Mouse (Mus musculus): Measurements from ENCODE around the gene Cdc14a. TPM values are rescaled to one million over a fixed set of nuclear protein-coding genes. Genes with fewer than 3 reads are reported as not detected.

Cdc14a gene
- polyA plus RNA-seq, 1 experiment from 2014 or later, result 8.7 TPM

DNA sequence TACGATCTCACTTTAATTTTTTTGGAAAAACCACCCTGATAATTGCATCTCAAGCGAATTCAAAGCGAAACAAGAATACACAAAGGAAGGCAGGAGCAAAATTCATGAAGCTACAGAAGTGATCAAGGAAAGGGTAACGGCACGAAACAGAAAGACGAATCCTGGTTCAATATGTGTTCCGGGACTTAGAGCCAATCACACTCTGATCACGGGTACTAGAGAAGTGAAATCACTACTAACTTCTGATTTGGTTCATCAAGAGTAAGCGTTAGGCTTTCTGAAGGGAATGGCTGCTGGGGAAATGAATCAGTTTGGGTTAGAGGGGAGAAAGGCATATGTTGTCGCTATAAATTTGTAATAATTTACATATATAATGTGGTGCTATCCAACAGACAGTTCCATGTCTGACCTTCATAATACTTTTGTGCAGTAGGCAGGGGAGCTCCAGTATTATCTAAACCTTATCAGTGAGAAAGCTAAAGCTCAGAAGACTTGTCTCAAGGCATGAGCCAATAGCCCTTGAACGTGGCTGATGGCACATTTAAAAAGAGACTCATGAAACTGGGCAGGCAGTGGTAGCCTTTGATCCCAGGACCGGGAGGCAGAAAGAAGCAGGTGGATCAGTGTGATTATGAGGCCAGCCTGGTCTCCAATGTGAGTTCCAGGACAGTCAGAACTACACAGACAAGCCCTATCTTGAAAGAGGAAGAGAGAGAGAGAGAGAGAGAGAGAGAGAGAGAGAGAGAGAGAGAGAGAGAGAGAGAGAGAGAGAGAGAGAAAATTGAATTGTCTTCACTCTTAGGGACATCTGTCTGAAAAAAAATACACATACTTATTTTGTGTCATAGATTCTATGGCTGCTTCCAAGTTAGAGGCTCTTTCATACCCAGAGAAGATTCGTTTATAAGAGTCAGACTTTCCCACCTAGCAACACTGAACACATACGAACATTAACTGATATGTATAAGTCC is 34.0 kb downstream of the Cdc14a start:
- Histone ChIP-seq H3K4me1 (ENCODE audit: control insufficient read depth, insufficient read depth, low read length) (peaks cover 12% of the 10 kb centered on the region; the same call in 1 of the 2 replicates), H3K9ac (ENCODE audit: low read length) (no peak overlapping the region), H3K27me3 (ENCODE audit: control insufficient read depth, insufficient read depth, low read length) (no peaks in the 10 kb centered on the region), H3K27ac (ENCODE audit: low read length) (peak overlapping the region; percentile 33; the same call in 1 of the 2 replicates), H3K36me3 (ENCODE audit: control insufficient read depth, insufficient read depth, low read length) (no peaks in the 10 kb centered on the region), H3K4me2 (ENCODE audit: low read depth, low read length) (no peak overlapping the region), H3K4me3 (replicated peaks; ENCODE audit: low read length) (no peak overlapping the region), H3K9me3 (replicated peaks; ENCODE audit: control insufficient read depth, low read length) (no peaks in the 10 kb centered on the region)
- ATAC-seq (ENCODE audit: insufficient read depth, low FRiP score), result no peak
- WGBS, result 85% methylated on average over 14 of the region's 14 CpGs

DNA sequence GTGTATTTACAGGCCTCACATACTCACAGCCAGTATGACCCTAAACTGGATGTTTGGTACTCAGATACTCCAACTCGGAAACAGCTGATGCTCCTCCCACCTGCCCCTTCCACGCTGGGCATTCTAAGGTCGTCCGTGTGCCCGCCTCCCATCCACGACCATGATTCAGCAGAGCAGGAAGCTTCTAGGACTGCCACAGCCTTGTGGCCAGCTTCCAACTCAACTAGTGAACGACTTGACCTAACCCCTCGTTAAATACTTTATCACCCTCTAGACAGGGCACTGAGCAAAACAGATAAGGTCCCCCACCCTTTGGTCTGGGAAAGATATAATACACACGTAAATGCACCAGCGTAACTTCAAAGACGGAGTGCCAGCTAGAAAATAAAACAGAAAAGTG is 35.0 kb downstream of the Cdc14a start:
- Histone ChIP-seq H3K9me3 (replicated peaks; ENCODE audit: control insufficient read depth, low read length) (no peaks in the 10 kb centered on the region), H3K9ac (ENCODE audit: low read length) (no peak overlapping the region), H3K4me2 (ENCODE audit: low read depth, low read length) (no peak overlapping the region), H3K27ac (ENCODE audit: low read length) (peak overlapping the region; percentile 33; the same call in 1 of the 2 replicates), H3K4me3 (replicated peaks; ENCODE audit: low read length) (no peak overlapping the region), H3K36me3 (ENCODE audit: control insufficient read depth, insufficient read depth, low read length) (no peaks in the 10 kb centered on the region), H3K4me1 (ENCODE audit: control insufficient read depth, insufficient read depth, low read length) (peaks cover 9% of the 10 kb centered on the region; the same call in 1 of the 2 replicates), H3K27me3 (ENCODE audit: control insufficient read depth, insufficient read depth, low read length) (no peaks in the 10 kb centered on the region)
- 42% methylated on average over 11 of the region's 11 CpGs for WGBS
- ATAC-seq (ENCODE audit: insufficient read depth, low FRiP score), result peak; percentile 74; the same call in 1 of the 2 replicates

DNA sequence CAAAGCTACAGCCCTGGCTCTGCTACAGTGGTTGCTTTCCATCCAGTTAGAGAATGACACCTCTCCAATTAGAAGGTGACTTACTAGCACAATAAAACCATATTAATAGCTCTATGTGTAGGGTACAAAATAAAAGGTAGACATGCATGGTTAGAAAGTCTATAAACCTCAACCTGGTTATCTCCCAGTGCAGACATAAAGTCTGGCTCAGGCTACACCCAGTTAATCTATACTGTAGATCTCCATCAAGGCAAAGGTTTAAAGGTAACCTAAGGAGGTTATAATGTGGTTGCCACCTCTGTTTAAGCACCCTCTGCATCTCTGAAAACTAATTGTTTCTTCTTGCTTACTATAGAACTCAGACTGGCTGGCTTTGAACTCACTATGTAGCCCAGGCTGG is 36.9 kb downstream of the Cdc14a start:
- no peak for ATAC-seq (ENCODE audit: insufficient read depth, low FRiP score)
- no peaks in the 10 kb centered on the region for H3K9me3 ChIP-seq (replicated peaks; ENCODE audit: control insufficient read depth, low read length)
- no peak overlapping the region for H3K9ac ChIP-seq (ENCODE audit: low read length)
- H3K4me3 ChIP-seq (replicated peaks; ENCODE audit: low read length), result no peak overlapping the region
- H3K36me3 ChIP-seq (ENCODE audit: control insufficient read depth, insufficient read depth, low read length), result no peaks in the 10 kb centered on the region
- no peak overlapping the region for H3K27ac ChIP-seq (ENCODE audit: low read length)
- no peak overlapping the region for H3K4me2 ChIP-seq (ENCODE audit: low read depth, low read length)
- H3K27me3 ChIP-seq (ENCODE audit: control insufficient read depth, insufficient read depth, low read length), result no peaks in the 10 kb centered on the region
- peaks cover 9% of the 10 kb centered on the region; the same call in 1 of the 2 replicates for H3K4me1 ChIP-seq (ENCODE audit: control insufficient read depth, insufficient read depth, low read length)

DNA sequence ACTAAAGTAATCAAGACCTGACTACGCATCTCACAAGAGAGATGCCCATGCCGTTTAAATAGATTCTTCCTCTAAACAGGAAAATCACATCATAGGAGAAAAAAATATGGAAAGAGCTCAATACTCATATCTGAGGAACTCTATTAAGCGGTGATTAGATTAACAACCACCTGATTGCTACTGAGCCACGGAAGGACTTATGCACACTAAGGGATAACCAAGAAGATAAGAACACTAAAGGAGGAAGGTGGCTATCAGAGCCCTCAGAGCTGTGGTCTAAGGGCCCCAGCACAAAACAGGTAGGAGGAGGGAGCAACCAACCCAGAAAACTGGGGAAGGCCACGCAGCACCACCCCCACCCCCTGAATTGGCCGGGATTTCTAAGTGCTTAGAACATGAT is 37.5 kb downstream of the Cdc14a start:
- Histone ChIP-seq H3K9me3 (replicated peaks; ENCODE audit: control insufficient read depth, low read length) (no peaks in the 10 kb centered on the region), H3K9ac (ENCODE audit: low read length) (no peak overlapping the region), H3K36me3 (ENCODE audit: control insufficient read depth, insufficient read depth, low read length) (no peaks in the 10 kb centered on the region), H3K27ac (ENCODE audit: low read length) (no peak overlapping the region), H3K4me1 (ENCODE audit: control insufficient read depth, insufficient read depth, low read length) (peaks cover 9% of the 10 kb centered on the region; the same call in 1 of the 2 replicates), H3K4me2 (ENCODE audit: low read depth, low read length) (no peak overlapping the region), H3K4me3 (replicated peaks; ENCODE audit: low read length) (no peak overlapping the region), H3K27me3 (ENCODE audit: control insufficient read depth, insufficient read depth, low read length) (no peaks in the 10 kb centered on the region)
- WGBS, result 67% methylated on average over 6 of the region's 6 CpGs
- no peak for ATAC-seq (ENCODE audit: insufficient read depth, low FRiP score)

DNA sequence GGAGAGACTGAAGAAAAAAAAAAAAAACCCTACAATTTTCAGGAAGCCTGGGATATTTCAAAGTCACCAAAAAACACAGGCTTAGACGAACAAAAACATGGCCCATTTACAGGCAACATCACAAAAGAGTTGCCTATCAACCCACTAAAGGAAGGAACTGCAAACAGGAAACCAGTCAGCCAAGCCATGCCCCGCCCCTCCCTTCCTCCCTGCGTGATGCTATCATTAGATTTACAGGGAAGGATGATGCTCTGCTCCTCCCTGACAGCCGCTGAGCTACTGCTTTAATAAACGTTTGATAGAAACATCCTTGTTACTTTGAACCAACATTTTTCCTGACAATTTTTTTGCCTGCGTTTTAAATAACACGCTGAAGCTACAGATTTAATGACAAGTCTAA is 39.5 kb downstream of the Cdc14a start:
- ATAC-seq (ENCODE audit: insufficient read depth, low FRiP score), result no peak
- peaks cover 5% of the 10 kb centered on the region; the same call in 1 of the 2 replicates for H3K4me1 ChIP-seq (ENCODE audit: control insufficient read depth, insufficient read depth, low read length)
- 69% methylated on average over 7 of the region's 7 CpGs for WGBS
- H3K9me3 ChIP-seq (replicated peaks; ENCODE audit: control insufficient read depth, low read length), result no peaks in the 10 kb centered on the region
- no peak overlapping the region for H3K9ac ChIP-seq (ENCODE audit: low read length)
- no peaks in the 10 kb centered on the region for H3K27me3 ChIP-seq (ENCODE audit: control insufficient read depth, insufficient read depth, low read length)
- no peak overlapping the region for H3K4me3 ChIP-seq (replicated peaks; ENCODE audit: low read length)
- H3K36me3 ChIP-seq (ENCODE audit: control insufficient read depth, insufficient read depth, low read length), result no peaks in the 10 kb centered on the region
- peak overlapping the region; percentile 18; the same call in 1 of the 2 replicates for H3K27ac ChIP-seq (ENCODE audit: low read length)
- no peak overlapping the region for H3K4me2 ChIP-seq (ENCODE audit: low read depth, low read length)

DNA sequence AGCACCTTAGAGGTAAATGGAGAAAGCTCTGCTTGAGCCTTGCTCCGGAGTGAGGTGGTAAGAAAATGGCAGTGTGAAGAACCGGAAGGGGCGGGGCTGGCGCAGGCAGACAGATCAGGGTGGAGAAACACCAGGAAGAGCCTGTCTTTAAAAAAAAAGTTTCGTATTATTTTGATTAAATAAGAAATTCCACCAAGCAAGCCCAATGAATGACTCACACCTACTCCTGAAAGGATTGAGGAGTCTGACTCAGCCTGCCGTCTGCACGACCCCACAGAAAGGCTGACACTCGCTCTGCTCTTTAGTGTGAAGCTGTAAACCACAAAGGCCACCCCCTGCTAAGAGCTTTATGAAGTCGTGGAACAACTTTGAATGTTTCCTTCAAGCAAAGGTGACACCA is 43.5 kb downstream of the Cdc14a start:
- peak; percentile 30; the same call in 1 of the 2 replicates for ATAC-seq (ENCODE audit: insufficient read depth, low FRiP score)

DNA sequence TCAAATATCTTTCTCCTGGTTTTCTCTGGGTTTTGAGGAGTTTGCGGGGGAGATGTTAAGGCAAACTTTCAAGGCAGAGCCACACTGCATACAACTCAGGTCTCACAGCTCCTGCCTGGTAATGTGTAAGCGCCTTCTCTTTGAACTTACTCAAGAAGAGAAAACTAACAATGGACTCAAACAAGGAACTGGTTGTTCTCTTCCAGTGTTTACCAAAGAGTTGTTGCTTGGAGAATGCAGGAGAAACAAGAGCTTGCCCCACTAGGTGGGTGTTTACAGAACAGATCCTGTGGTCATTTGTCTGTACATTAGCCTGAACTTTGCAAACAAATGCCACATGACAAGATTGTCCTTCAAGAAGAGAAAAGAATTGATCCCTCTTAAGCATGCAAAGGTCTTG is 48.4 kb downstream of the Cdc14a start:
- WGBS, result 60% methylated on average over 2 of the region's 2 CpGs
- H3K4me1 ChIP-seq (ENCODE audit: control insufficient read depth, insufficient read depth, low read length), result peaks cover 6% of the 10 kb centered on the region; the same call in 1 of the 2 replicates
- no peaks in the 10 kb centered on the region for H3K9me3 ChIP-seq (replicated peaks; ENCODE audit: control insufficient read depth, low read length)
- H3K4me3 ChIP-seq (replicated peaks; ENCODE audit: low read length), result no peak overlapping the region
- H3K27ac ChIP-seq (ENCODE audit: low read length), result peak overlapping the region; percentile 50
- no peak for ATAC-seq (ENCODE audit: insufficient read depth, low FRiP score)
- no peak overlapping the region for H3K4me2 ChIP-seq (ENCODE audit: low read depth, low read length)
- H3K36me3 ChIP-seq (ENCODE audit: control insufficient read depth, insufficient read depth, low read length), result no peaks in the 10 kb centered on the region
- H3K27me3 ChIP-seq (ENCODE audit: control insufficient read depth, insufficient read depth, low read length), result no peaks in the 10 kb centered on the region
- no peak overlapping the region for H3K9ac ChIP-seq (ENCODE audit: low read length)

More for the DNA sequence above, 43.5 kb downstream of the Cdc14a start:
- Histone ChIP-seq H3K4me2 (ENCODE audit: low read depth, low read length) (no peak overlapping the region), H3K9ac (ENCODE audit: low read length) (no peak overlapping the region), H3K4me3 (replicated peaks; ENCODE audit: low read length) (no peak overlapping the region), H3K9me3 (replicated peaks; ENCODE audit: control insufficient read depth, low read length) (no peaks in the 10 kb centered on the region), H3K27ac (ENCODE audit: low read length) (peak overlapping the region; percentile 50), H3K36me3 (ENCODE audit: control insufficient read depth, insufficient read depth, low read length) (no peaks in the 10 kb centered on the region), H3K27me3 (ENCODE audit: control insufficient read depth, insufficient read depth, low read length) (no peaks in the 10 kb centered on the region), H3K4me1 (ENCODE audit: control insufficient read depth, insufficient read depth, low read length) (no peaks in the 10 kb centered on the region; the same call in 1 of the 2 replicates)
- WGBS, result 58% methylated on average over 9 of the region's 9 CpGs

DNA sequence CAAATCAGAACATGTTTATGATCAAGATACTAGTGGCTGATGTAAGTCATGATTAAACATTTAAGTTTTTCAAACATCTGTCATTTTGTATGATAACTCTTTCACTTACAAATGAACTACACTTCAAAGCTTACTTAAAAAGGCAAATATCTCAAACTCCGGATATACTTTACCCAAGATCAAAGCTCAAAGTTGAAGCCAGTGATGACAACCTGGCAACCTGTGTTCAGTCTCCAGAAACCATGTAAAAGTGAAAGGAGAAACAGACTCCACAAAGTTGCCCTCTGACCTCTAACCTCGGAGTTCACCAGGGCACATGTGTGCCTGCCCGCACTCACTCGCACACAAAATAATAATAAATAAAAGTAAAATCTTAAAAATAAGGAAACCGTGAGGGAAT is 49.3 kb downstream of the Cdc14a start:
- peaks cover 6% of the 10 kb centered on the region; the same call in 1 of the 2 replicates for H3K4me1 ChIP-seq (ENCODE audit: control insufficient read depth, insufficient read depth, low read length)
- H3K4me2 ChIP-seq (ENCODE audit: low read depth, low read length), result no peak overlapping the region
- H3K27ac ChIP-seq (ENCODE audit: low read length), result no peak overlapping the region
- H3K36me3 ChIP-seq (ENCODE audit: control insufficient read depth, insufficient read depth, low read length), result no peaks in the 10 kb centered on the region
- 65% methylated on average over 5 of the region's 5 CpGs for WGBS
- no peak for ATAC-seq (ENCODE audit: insufficient read depth, low FRiP score)
- no peaks in the 10 kb centered on the region for H3K27me3 ChIP-seq (ENCODE audit: control insufficient read depth, insufficient read depth, low read length)
- no peak overlapping the region for H3K4me3 ChIP-seq (replicated peaks; ENCODE audit: low read length)
- H3K9ac ChIP-seq (ENCODE audit: low read length), result no peak overlapping the region
- no peaks in the 10 kb centered on the region for H3K9me3 ChIP-seq (replicated peaks; ENCODE audit: control insufficient read depth, low read length)

DNA sequence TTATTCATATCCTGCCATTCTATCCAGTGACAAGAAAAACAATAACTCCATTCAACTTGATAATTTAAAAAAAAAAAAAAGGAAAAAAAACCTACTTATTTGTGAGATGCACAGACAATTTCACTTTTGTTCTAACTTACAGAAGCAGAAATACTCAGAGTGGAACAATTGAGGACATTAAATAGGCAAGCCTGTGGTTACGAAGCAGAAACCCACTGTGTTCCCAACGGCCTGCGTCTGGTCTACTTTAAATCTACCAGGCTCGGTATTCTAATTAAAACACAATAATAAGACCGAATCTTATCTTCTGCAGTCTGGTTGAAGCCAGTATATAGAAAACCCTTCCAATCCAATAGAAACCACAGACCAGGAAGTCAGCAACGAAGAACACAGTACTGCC is 50.6 kb downstream of the Cdc14a start:
- H3K4me3 ChIP-seq (replicated peaks; ENCODE audit: low read length), result no peak overlapping the region
- peaks cover 10% of the 10 kb centered on the region; the same call in 1 of the 2 replicates for H3K4me1 ChIP-seq (ENCODE audit: control insufficient read depth, insufficient read depth, low read length)
- no peaks in the 10 kb centered on the region for H3K27me3 ChIP-seq (ENCODE audit: control insufficient read depth, insufficient read depth, low read length)
- WGBS, result 81% methylated on average over 6 of the region's 6 CpGs
- H3K9me3 ChIP-seq (replicated peaks; ENCODE audit: control insufficient read depth, low read length), result no peaks in the 10 kb centered on the region
- no peaks in the 10 kb centered on the region for H3K36me3 ChIP-seq (ENCODE audit: control insufficient read depth, insufficient read depth, low read length)
- no peak overlapping the region for H3K9ac ChIP-seq (ENCODE audit: low read length)
- ATAC-seq (ENCODE audit: insufficient read depth, low FRiP score), result no peak
- no peak overlapping the region for H3K4me2 ChIP-seq (ENCODE audit: low read depth, low read length)
- H3K27ac ChIP-seq (ENCODE audit: low read length), result no peak overlapping the region
